Mouse (Mus musculus): ENCODE measurements at regions not wholly inside any gene's neighbourhood (a gene's known extent, or its start where the extent isn't known, plus 50 kb on each side); places are given as distances from the start of the nearest gene placed in this dataset.

GRCm38 (mm10) chr2:101074990-101075389, 549.5 kb upstream of the Rag2 start:
- Histone ChIP-seq H3K9me3 (replicated peaks) (no peaks in the 10 kb centered on the region), H3K27me3 (no peaks in the 10 kb centered on the region), H3K36me3 (replicated peaks) (no peaks in the 10 kb centered on the region), H3K4me1 (replicated peaks) (no peaks in the 10 kb centered on the region), H3K4me2 (no peak overlapping the region), H3K27ac (replicated peaks) (no peak overlapping the region), H3K4me3 (replicated peaks) (no peak overlapping the region), H3K9ac (no peak overlapping the region)
- ATAC-seq (ENCODE audit: insufficient read depth), result no peak

DNA sequence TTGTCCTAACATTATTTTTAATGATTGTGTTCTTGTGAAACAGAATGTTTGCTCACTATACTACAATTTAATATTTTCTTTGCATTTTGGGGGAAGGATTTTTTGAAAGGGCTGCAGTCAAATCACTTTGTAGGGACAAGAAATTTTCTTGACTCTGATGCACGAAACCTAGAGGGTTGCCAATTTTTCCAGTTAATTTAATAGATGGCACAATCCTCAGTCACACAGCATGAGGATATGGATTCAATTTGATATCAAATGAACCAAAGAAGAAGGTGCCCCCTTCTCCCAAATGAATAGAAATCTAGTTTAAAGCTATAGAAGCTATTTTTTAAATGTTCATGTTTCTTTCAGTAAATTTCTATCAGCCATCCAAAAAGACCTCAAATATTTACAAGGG, 544.3 kb upstream of the Rag2 start:
- Histone ChIP-seq H3K4me1 (replicated peaks) (no peaks in the 10 kb centered on the region), H3K36me3 (replicated peaks) (no peaks in the 10 kb centered on the region), H3K4me2 (no peak overlapping the region), H3K4me3 (replicated peaks) (no peak overlapping the region), H3K9me3 (replicated peaks) (no peaks in the 10 kb centered on the region), H3K27ac (replicated peaks) (no peak overlapping the region), H3K9ac (no peak overlapping the region), H3K27me3 (no peaks in the 10 kb centered on the region)
- no peak for ATAC-seq (ENCODE audit: insufficient read depth)
- WGBS (ENCODE audit: insufficient replicate concordance), result 30% methylated on average over 1 of the region's 1 CpGs

GRCm38 (mm10) chr2:101083813-101084212, 540.7 kb upstream of the Rag2 start:
- H3K27me3 ChIP-seq, result no peaks in the 10 kb centered on the region

DNA sequence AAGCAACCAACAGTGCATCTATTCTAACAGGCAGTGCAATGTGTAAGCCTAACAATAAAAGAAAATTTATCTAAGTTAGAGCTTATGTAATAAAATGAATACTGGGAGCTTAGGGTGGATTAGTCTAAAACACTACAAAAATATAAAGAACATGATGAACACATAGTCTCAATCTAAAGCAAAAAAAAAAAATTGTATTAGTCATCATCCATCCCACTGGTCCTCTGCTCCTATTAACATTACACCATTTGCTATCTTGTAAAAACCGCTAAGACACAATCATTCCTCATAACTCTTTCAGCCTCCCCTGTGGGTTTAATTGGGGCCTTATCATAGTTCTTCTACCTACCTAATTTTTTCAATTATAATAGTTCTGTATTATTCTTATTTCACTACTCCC, 539.9 kb upstream of the Rag2 start:
- Histone ChIP-seq H3K27ac (replicated peaks) (no peak overlapping the region), H3K9me3 (replicated peaks) (no peaks in the 10 kb centered on the region), H3K9ac (no peak overlapping the region), H3K4me1 (replicated peaks) (no peaks in the 10 kb centered on the region), H3K27me3 (no peaks in the 10 kb centered on the region), H3K4me2 (no peak overlapping the region), H3K4me3 (replicated peaks) (no peak overlapping the region), H3K36me3 (replicated peaks) (no peaks in the 10 kb centered on the region)
- WGBS (ENCODE audit: insufficient replicate concordance), result 68% methylated on average over 1 of the region's 1 CpGs
- no peak for ATAC-seq (ENCODE audit: insufficient read depth)

More at GRCm38 (mm10) chr2:101083813-101084212, 540.7 kb upstream of the Rag2 start:
- H3K9me3 ChIP-seq (replicated peaks), result no peaks in the 10 kb centered on the region
- H3K27ac ChIP-seq (replicated peaks), result no peak overlapping the region
- H3K4me2 ChIP-seq, result no peak overlapping the region
- H3K4me1 ChIP-seq (replicated peaks), result no peaks in the 10 kb centered on the region
- H3K36me3 ChIP-seq (replicated peaks), result no peaks in the 10 kb centered on the region
- no peak for ATAC-seq (ENCODE audit: insufficient read depth)
- no peak overlapping the region for H3K4me3 ChIP-seq (replicated peaks)
- no peak overlapping the region for H3K9ac ChIP-seq

DNA sequence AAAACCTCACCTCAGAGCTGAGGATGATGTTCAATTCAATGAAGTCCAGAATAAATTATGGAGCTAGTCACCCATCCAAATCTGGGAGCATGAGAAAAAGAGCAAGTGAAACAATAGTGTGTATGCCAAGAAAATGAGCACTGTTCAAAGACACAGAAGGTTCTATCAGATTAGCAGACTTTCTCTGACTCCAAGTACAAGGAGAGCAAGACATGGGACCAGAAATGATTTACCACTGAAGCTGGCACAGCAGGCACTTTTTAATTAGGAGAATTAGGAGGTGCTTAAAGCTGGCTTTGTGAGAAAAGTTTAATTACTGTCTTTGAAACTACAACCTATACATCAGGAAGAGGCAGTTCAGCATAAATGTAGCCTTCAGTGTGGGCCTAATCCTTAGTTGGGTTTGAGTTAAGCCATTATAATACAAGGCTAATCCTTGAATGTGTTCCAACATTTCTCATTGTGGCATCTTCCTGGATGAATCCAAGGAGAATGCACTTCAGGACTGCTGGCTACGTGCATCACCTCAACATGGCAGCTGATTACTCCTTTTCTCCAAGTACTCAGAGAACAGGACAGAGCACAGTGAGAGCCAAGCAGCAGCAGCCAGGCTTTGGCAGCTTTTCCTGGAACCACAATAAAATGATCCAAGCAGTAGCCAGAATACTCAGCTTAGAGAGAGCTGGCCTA, 517.2 kb upstream of the Rag2 start:
- Histone ChIP-seq H3K27ac (replicated peaks) (no peak overlapping the region), H3K36me3 (replicated peaks) (no peaks in the 10 kb centered on the region), H3K4me2 (no peak overlapping the region), H3K9me3 (replicated peaks) (no peaks in the 10 kb centered on the region), H3K4me3 (replicated peaks) (no peak overlapping the region), H3K27me3 (no peaks in the 10 kb centered on the region), H3K9ac (no peak overlapping the region), H3K4me1 (replicated peaks) (no peaks in the 10 kb centered on the region)
- no peak for ATAC-seq (ENCODE audit: insufficient read depth)
- WGBS (ENCODE audit: insufficient replicate concordance), result 53% methylated on average over 1 of the region's 1 CpGs

DNA sequence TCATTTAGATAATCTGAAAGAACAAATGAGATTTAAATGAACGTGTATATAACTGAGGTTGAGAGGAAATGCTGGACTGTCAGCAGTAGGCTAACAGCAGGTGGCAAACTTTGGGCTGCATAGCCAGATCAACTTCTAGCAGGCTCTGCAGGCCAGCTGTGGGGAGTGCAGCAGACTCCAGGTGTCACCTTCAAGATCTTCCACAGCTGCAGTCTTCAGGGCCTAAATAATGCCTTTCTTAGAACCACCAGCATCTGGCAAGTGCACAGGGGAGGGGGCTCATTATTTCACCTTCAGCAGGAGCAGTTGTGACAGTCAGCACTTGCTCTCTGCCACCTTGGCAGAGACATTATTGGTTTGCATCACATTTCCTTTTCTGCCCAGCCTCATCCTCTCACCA, 487.7 kb upstream of the Rag2 start:
- Histone ChIP-seq H3K4me3 (replicated peaks) (no peak overlapping the region), H3K27ac (replicated peaks) (no peak overlapping the region)

GRCm38 (mm10) chr2:101139931-101140330, 484.6 kb upstream of the Rag2 start:
- H3K9ac ChIP-seq, result no peak overlapping the region
- 76% methylated on average over 1 of the region's 1 CpGs for WGBS (ENCODE audit: insufficient replicate concordance)
- H3K4me3 ChIP-seq (replicated peaks), result no peak overlapping the region
- H3K36me3 ChIP-seq (replicated peaks), result no peaks in the 10 kb centered on the region
- no peak overlapping the region for H3K27ac ChIP-seq (replicated peaks)
- H3K27me3 ChIP-seq, result no peaks in the 10 kb centered on the region
- ATAC-seq (ENCODE audit: insufficient read depth), result no peak
- H3K9me3 ChIP-seq (replicated peaks), result no peaks in the 10 kb centered on the region
- H3K4me1 ChIP-seq (replicated peaks), result no peaks in the 10 kb centered on the region
- H3K4me2 ChIP-seq, result no peak overlapping the region

More for the DNA sequence above, 487.7 kb upstream of the Rag2 start:
- no peaks in the 10 kb centered on the region for H3K36me3 ChIP-seq (replicated peaks)
- 13% methylated on average over 1 of the region's 1 CpGs for WGBS (ENCODE audit: insufficient replicate concordance)
- no peaks in the 10 kb centered on the region for H3K9me3 ChIP-seq (replicated peaks)
- H3K27me3 ChIP-seq, result no peaks in the 10 kb centered on the region
- H3K9ac ChIP-seq, result no peak overlapping the region
- no peak for ATAC-seq (ENCODE audit: insufficient read depth)
- no peak overlapping the region for H3K4me2 ChIP-seq
- H3K4me1 ChIP-seq (replicated peaks), result no peaks in the 10 kb centered on the region

DNA sequence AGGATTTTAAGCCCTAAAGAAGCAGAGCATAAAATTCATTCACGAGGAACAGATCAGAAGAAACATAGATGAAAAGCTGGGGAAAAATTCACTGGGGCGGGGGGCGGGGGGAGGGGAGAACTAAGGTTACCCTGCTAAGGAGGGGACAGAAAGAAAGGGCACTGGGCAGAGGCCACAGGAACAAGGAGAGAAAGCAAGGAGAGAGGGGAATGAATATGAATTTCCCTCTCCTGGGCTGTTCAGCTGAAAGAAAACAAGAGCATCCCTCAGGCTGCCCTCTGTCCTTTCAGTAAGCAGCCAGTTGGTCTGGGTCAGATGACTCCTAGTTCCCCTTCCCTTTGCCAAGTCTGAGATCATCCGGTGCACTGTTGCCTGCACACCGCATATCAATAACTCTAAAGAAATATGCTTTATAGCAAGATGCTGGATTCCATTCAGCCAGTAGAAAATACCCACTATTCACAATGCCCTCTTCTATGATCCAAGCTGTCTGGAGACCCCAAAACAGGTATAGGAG, 467.7 kb upstream of the Rag2 start:
- no peak overlapping the region for H3K27ac ChIP-seq (replicated peaks)
- H3K4me2 ChIP-seq, result no peak overlapping the region
- H3K9ac ChIP-seq, result no peak overlapping the region
- no peaks in the 10 kb centered on the region for H3K4me1 ChIP-seq (replicated peaks)
- H3K36me3 ChIP-seq (replicated peaks), result no peaks in the 10 kb centered on the region
- H3K9me3 ChIP-seq (replicated peaks), result no peaks in the 10 kb centered on the region
- no peak overlapping the region for H3K4me3 ChIP-seq (replicated peaks)
- 66% methylated on average over 5 of the region's 5 CpGs for WGBS (ENCODE audit: insufficient replicate concordance)
- H3K27me3 ChIP-seq, result no peaks in the 10 kb centered on the region
- ATAC-seq (ENCODE audit: insufficient read depth), result no peak

DNA sequence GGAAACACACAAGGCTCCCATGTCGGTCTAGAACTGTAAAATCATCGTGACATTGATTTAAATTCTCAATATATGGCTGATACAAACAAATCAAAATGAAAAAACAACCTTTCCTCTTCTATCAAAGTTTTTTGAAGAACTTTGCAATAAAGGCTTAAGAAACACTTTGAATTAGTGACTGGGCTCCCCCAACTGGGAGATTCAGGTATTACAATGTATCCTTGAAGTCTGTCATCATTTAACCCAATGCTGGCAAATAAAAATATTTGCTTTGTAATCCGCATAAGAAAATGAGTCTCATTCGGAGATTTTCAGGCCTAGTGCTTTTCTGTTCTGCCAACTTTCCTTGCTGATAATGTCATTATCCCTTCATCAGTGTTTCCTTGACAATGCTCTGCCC, 465.2 kb upstream of the Rag2 start:
- Histone ChIP-seq H3K4me1 (replicated peaks) (no peaks in the 10 kb centered on the region), H3K4me3 (replicated peaks) (no peak overlapping the region), H3K27ac (replicated peaks) (no peak overlapping the region), H3K4me2 (no peak overlapping the region), H3K36me3 (replicated peaks) (no peaks in the 10 kb centered on the region), H3K9ac (no peak overlapping the region), H3K9me3 (replicated peaks) (no peaks in the 10 kb centered on the region), H3K27me3 (no peaks in the 10 kb centered on the region)
- ATAC-seq (ENCODE audit: insufficient read depth), result no peak
- 19% methylated on average over 4 of the region's 4 CpGs for WGBS (ENCODE audit: insufficient replicate concordance)

DNA sequence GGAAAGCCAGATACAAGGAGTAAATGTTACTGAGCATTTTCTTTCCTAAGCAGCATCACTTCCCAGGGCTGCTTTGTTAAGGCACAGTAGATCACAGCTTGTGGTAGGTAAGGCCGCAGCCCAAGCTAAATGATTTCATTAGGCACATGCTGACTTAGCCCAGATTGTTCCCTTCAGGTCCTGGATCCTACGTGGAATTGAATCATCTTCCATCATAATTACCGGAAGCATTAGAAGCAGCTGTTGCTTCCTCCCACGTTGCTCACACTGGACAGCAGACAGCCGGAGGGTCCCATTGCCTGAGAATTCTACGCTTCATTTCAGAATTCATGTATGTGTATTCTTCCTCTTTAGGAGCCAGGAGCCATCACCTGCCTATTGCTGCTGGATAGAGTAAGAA, 458.6 kb upstream of the Rag2 start:
- Histone ChIP-seq H3K27ac (replicated peaks) (no peak overlapping the region), H3K27me3 (no peaks in the 10 kb centered on the region), H3K4me3 (replicated peaks) (no peak overlapping the region), H3K9me3 (replicated peaks) (no peaks in the 10 kb centered on the region), H3K4me1 (replicated peaks) (no peaks in the 10 kb centered on the region), H3K36me3 (replicated peaks) (no peaks in the 10 kb centered on the region), H3K4me2 (no peak overlapping the region), H3K9ac (no peak overlapping the region)
- 72% methylated on average over 6 of the region's 6 CpGs for WGBS (ENCODE audit: insufficient replicate concordance)
- no peak for ATAC-seq (ENCODE audit: insufficient read depth)

GRCm38 (mm10) chr2:101172806-101173205, 451.7 kb upstream of the Rag2 start:
- 55% methylated on average over 6 of the region's 6 CpGs for WGBS (ENCODE audit: insufficient replicate concordance)
- Histone ChIP-seq H3K27me3 (no peaks in the 10 kb centered on the region), H3K4me3 (replicated peaks) (no peak overlapping the region), H3K4me1 (replicated peaks) (no peaks in the 10 kb centered on the region), H3K27ac (replicated peaks) (no peak overlapping the region), H3K4me2 (no peak overlapping the region), H3K36me3 (replicated peaks) (no peaks in the 10 kb centered on the region), H3K9ac (no peak overlapping the region), H3K9me3 (replicated peaks) (no peaks in the 10 kb centered on the region)
- ATAC-seq (ENCODE audit: insufficient read depth), result no peak

- no peak for ATAC-seq (ENCODE audit: insufficient read depth)
- WGBS (ENCODE audit: insufficient replicate concordance), result 35% methylated on average over 3 of the region's 3 CpGs
- Histone ChIP-seq H3K4me1 (replicated peaks) (no peaks in the 10 kb centered on the region), H3K27ac (replicated peaks) (no peak overlapping the region), H3K36me3 (replicated peaks) (no peaks in the 10 kb centered on the region), H3K4me3 (replicated peaks) (no peak overlapping the region), H3K9me3 (replicated peaks) (no peaks in the 10 kb centered on the region), H3K9ac (no peak overlapping the region), H3K27me3 (no peaks in the 10 kb centered on the region), H3K4me2 (no peak overlapping the region)
Observed at GRCm38 (mm10) chr2:101175124-101175523, 449.4 kb upstream of the Rag2 start.
